Mouse (Mus musculus): Measurements from ENCODE around the gene Pacsin1. TPM values are rescaled to one million over a fixed set of nuclear protein-coding genes. Genes with fewer than 3 reads are reported as not detected.

Pacsin1 gene
- 1 to 10 TPM; 5.5 to 5.6 TPM for total RNA-seq (2021)
- long read RNA-seq, experiment 1, full-length matches to known transcripts = 2 of 3 reads
- long read RNA-seq, experiment 1, partial matches to known transcripts = 0 of 3 reads
- long read RNA-seq, experiment 1, other reads (novel, unspliced or antisense) = 1 of 3 reads
- long read RNA-seq, experiment 2, full-length matches to known transcripts = 4 of 7 reads
- long read RNA-seq, experiment 2, partial matches to known transcripts = 2 of 7 reads
- long read RNA-seq, experiment 2, other reads (novel, unspliced or antisense) = 1 of 7 reads

DNA sequence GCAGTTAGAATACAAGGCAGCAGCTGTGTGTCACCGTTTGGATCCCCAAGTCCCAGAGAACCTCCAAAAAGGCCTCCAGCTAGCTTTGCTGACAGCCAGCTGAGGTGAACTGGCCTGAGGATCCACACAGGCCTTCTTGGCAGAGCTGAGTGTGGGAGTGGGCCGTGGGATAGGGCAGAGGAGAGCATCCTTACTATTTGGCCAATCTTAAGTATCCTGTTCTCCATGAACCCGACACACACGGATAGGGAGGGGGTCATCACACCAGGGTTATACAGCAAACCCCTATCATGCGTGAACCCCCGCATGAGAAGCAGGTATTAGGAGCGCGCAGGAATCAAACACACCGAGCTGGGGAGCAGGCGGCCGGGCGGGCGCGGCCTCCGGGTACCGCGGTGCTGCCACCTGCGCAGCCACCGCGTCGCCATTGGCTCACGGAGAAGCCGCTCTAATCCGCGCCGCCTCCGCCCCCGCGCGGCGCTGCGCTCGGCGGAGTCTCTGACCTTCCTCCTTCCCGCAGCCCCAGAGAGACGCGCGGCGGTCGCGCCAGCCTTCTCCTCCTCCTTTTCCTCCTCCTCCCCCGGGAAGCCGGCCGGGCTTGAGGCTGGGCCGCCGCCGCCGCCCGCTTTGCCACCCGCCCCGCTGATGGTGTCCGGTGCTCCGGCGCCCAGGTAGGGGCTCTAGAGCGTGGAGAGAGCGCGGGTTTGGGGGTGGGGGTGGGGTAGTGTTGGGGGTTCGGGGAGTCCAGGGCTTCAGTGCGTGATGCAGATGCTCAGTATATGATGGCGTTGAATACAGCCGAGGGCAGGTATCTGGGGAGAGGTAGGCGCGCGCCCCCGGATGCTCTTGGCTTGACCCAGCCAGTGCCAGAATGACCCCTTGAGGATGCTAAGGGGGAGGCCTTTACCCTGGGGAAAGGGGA lies at the start of gene Pacsin1:
TSS of gene Pacsin1 (plus strand) at position 421 of the 922 bp plus-strand sequence.
- DNase-seq (ENCODE audit: low spot score in 2 of 2) = no peak

DNA sequence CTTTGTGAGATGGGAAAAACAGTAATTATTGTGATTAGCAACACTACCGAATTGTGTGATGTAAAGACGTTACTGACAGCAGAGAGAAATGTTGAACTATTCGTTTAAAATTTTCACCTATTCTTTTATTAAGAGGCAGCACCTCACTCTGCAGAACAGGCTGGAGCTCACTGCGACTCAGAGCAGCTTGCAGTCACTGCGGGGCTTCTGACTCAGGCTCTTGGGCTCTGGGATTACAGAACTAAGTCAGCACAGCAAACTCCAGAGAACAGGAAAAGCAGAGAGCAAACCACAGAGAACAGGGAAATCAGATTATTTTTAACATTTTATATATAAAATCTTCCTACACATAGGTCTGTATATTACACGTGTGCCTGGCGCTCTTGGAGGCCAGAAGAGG lies 45.7 kb upstream of the Pacsin1 start:
- DNase-seq (ENCODE audit: low spot score in 2 of 2) = no peak

DNA sequence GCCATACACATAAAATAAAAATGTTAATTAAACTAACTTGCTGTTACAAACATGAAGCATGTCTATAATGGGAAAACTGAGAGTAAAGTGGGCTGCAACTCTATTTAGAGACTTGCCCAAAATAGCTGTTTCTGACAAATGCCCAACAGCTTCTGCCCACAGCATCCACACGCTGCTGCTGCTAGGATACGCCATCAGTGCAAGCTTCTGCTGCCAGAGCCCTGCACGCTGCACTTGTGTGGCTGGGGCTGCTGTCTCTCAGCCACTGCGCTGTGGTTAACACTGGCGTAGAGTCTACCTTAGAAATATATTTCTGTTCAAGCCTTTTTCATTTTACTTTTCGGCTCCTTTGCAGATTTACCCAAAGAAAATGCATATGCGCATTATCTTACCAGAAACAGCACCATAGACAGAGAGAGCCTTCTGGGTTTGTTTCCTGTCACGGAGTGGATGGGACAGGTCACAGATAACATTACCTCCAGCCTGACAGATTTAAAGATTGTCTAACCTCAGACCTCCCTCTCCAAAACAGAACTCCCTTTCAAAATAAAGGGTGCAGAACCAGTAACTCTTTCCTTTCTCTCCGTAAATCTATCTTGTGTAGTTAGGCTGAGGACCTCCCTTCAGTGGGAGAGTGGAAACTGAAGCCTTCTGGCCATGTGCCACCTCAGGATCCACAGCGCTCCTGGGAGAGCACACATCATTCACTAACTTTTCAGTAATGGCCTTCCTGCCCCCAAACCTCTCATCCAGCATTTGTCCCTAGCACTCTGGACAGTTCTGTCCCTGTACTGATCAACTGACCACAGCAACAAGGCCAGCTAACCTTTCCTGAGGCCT lies 44.4 kb upstream of the Pacsin1 start:
- DNase-seq (ENCODE audit: low spot score in 2 of 2) = no peak

DNA sequence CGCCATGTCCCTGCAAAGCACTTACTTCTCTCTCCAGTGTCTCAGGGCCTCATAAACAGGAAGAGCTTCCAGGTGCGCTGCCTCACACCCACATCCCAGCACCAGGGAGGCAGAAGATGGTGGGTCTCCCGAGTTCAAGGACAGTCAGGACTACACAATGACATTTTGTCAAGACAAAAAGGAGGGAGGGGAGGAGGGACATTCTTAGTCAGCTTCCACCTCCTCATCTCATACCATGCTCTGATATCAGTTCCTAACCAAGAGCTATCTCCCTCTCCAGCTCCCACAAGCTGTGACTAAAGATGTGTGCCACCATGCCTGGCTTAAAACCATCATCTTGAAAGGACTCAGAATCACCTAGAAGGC lies 43.8 kb upstream of the Pacsin1 start:
- no peak for DNase-seq (ENCODE audit: low spot score in 2 of 2)

DNA sequence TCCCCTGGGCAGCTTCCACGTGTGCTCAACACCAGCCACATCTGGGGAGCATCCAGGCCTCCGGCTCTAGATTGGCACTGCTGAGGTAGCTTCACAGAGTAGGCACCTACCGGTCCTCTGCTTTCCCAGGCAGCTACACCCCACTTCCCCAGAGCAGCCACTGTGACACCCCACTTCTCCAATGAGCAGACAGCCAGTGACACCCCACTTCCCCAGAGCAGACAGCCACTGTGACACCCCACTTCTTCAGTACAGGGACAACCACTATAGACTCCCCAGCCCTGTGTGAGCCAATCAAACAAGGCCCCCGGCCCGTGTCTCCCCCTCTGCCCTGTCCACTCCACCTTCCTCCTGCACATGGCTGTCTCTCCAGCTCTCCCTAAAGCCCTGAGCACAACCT lies 43.3 kb upstream of the Pacsin1 start:
- DNase-seq (ENCODE audit: low spot score in 2 of 2) = no peak

DNA sequence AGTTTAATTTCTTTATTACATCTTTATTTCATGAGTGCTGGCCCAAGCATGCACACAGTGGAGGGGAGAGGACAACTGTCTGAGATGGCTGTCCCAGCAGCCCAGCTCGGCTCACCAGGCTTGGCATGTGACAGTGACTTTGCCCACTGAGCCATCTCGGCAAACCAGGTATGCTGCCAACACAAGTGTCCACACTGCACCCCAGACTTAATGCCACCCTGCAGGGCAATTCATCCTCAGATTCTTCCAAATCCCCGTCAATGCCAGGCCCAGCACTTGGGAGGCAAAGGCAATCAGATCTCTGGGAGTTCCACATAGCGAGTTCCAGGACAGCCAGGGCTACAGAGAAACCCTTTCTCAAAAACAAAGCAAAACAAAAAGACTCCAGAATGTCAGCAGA lies 42.3 kb upstream of the Pacsin1 start:
- DNase-seq (ENCODE audit: low spot score in 2 of 2) = no peak

DNA sequence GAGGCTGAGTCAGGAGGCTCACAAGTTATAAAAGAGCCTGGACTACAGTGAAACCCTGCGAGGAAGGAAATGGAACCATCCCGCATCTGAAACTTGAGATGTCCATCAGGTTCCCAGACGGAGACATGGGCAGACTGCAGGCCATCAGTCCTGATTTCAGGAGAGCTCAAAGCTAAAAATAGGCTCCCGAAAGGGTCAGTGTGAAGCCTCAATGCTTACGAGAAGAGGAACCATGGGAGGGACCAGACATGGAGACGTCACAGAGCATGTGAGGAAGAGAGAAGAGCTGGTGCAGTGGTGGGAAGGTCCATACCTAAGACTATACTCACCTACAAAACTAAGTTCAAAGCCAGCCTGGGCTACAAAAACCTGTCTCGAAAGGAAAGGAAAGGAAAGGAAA lies 39.9 kb upstream of the Pacsin1 start:
- no peak for DNase-seq (ENCODE audit: low spot score in 2 of 2)

DNA sequence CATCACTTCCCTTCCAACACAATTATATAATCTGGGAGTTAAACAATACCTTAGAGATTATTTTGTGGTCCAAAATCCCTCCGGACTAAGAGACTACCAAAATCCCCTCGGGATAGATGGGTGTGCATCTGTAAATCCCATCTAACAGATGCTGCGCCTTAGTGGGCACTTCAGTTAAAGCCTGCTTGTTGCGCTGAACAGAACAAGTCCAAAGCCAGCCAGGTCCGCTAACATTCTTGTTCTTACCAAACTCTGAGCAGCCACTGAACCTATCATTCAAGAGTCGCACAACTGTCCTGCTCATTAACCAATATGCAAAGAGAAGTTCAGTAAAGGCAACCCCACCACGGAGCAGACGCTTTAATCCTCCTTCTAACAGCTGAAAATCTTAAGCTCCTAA lies 34.1 kb upstream of the Pacsin1 start:
- DNase-seq (ENCODE audit: low spot score in 2 of 2) = no peak

DNA sequence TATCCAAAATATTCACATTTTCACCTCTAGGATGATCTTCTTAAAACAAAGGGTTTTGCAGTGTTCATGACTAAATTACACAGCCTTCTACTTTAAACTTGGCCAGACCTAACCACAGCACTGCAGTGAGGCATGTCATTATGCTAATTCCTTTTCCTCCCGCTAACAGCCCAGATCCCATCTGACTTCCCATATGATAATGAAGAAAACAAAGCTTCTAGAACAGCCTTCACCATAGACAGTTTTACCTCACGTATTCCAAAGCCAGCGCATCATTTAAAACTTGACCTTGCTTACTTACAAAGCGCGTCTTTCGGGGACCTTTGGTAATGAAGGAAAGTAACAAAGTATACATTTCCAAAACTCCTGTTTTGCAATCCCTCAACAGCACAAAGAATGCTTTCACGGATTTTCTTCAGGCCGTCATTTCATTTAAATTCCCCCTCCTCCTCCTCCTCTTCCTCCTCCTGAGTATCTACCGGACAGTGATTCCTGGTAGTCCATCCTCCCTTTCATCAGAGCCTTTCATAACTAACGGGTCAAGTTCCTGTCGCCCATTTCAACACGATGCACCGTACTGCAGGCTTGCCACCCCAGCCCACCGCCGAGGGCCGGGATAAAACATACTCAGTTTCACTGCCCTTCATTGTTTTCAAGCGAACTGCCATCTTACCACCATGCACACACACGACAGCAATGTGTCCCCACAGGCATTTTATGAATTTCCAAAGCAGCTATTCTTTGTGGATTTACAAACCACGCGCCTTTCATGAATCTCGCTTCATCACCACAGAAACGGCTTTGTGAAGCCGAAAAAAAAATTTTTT lies 33.4 kb upstream of the Pacsin1 start:
- DNase-seq (ENCODE audit: low spot score in 2 of 2) = no peak

DNA sequence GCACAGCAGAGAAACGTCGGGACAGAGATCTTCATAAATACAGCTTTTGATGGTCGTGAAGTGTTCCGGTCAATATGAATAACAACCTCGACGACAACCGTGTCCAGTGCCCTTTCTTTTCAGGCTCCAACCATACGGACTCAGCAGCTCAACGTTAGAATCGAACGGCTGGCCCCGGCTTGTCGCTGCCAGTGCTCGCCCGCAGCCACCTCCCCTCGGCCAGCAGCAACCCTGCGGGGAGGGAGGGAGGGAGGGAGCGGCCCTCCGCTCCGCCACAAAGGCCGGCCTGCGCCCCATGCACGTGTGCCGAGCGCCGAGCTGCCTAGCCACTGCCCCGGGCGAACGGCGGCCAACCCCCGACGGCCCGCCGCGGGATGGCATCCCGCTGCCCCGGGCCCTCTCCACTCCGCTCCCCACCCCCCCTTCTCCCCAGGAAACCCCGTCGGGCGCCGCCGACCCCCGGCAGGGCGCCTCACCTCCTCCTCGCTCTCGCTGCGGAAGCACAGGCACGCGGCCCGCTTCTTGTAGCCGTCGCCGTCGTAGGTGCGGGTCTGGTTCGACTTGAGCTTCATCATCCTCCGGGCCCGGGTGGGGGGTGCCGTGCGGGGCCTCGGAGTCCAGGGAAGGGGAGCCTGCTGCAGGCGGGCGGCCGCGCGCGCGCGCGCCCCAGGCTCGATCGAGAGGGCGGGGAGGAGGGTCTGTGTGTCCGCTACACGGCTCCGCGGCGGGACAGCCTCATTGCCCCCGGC lies 32.5 kb upstream of the Pacsin1 start:
- DNase-seq (ENCODE audit: low spot score in 2 of 2) = peak in 1 of 2 experiments; percentile 17

DNA sequence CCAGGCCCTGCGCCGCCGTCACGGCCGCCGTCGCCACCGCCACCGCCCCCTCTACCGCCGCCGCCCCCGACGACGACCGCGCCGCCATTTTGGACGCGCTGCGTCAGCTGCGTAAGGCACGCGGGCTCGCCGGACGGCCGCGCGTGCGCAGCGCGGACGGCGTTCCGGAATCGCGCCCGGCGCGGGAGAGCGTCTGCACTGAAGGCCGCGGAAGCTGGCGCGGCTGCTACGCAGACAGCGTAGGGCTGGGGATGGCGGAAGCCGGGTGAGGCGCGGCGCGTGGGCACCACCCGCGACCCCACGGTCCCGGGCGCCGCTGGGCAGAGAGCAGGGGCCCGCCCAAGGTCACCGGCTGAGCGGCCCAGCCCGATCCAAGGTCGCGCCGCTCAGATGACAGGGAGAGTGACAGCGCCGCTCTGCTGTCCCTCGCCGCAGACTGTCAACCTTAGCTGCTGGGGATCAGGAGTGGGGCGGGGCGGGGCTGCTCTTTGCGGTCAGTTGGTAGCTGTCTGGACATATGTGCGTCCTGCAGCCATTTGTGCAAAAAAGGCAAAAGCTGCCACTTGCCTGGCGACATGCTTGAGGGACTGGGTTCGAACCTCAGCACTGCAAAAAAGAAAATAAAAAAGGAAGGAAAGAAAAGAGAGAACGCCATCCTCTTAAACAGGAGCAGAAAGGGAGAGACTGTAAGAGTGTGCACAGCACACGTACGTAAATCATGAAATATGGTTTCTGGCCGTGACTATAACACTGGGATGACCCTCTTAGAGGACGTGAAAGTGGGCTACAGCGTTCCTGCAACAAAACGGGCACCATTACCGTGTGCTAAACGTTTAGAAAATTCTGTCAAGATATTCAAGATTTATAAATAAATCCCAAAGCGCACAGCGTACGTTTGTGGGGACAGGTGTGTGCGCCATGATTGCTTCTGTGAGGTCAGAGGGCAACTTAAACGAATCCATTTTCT lies 31.7 kb upstream of the Pacsin1 start, which contains the start of gene Nudt3:
TSS of gene Nudt3 (minus strand) at position 136 of the 967 bp plus-strand sequence.
- DNase-seq (ENCODE audit: low spot score in 2 of 2) = peak; percentile 76

DNA sequence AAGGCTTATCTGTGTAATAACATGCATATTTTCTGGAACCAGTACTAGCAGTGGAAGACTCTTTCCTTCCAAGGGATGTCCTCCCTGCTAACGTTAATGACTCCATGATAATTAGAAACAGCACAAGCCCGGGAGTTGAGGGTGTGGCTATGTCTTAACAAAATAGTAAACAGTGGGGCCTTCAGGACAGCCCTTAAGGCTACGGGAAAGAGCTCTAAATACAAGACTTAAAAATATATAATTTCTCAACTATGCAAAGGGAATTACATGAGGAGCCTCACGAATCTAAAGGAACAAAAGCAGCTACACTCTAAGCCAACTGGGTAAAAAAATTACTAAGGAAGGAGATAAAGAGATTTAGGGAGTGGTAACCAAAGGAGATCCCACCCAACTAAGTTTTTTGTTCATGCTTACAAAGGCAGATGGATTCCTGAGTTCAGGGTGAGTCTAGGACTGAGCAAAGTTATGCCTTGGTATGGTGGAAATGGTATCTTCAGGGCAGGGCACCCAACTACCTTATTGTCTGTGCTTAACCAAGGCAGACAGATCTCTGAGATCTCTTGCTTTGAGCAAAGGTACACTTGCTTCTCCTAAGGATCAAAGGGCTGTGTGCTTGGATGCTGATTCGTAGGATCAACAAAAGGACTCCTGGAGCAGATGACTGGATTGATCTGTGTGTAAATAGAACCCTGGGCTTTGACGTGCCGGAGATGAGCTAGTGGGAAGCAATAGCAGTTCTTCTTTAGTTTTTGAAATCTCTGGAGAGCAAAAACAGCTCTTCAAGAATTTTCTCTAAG lies 29.7 kb upstream of the Pacsin1 start:
- no peak for DNase-seq (ENCODE audit: low spot score in 2 of 2)

DNA sequence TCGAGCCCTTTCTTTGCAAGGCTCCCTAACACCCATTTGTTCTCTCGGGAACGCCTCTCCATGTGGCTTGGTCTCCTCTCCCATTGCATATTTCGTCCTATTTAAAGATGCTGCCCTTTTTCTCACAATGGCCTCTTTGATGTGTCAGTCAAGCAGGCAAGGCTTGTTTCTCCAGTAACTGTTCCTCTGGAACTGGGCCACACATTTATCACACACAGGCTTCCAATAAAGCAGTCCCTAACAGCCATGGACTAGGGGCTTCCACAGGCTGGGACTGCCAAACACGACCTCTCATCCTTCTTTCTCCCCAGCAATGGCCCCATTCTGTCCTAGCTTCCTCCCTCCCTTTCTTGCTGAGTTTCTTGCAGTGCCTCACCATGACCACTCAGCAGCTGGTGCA lies 28.6 kb upstream of the Pacsin1 start:
- no peak for DNase-seq (ENCODE audit: low spot score in 2 of 2)

DNA sequence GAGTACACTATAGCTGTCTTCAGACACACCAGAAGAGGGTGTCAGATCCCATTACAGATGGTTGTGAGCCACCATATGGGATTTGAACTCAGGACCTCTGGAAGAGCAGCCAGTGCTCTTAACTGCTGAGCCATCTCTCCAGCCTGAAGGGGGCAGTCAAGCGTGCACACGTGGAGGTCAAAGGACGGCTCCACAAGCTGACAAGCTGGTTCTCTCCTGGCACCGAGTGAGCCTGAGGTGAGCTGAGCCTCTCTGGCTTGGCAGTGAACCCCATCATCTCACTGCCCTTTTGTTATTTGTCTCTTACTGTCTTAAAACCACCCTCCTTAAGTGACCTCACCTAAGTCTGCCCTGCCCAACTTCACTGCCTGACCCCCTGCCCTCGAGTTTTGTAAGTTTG lies 27.9 kb upstream of the Pacsin1 start:
- no peak for DNase-seq (ENCODE audit: low spot score in 2 of 2)

DNA sequence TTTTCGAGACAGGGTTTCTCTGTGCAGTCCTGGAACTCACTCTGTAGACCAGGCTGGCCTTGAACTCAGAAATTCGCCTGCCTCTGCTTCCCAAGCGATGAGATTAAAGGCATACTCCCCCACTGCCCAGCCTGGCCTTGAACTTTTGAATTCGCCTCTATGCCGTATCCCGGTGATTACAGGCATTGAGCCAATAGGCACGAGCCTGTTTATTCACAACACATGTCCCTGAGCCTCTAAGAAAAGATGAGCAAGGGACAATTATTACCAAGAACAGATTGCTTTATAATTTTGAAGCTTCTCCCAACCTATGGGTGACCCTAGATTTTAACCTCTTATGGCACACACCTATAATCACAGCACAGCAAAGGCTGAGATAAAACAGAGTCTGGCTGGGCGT lies 26.9 kb upstream of the Pacsin1 start:
- no peak for DNase-seq (ENCODE audit: low spot score in 2 of 2)

DNA sequence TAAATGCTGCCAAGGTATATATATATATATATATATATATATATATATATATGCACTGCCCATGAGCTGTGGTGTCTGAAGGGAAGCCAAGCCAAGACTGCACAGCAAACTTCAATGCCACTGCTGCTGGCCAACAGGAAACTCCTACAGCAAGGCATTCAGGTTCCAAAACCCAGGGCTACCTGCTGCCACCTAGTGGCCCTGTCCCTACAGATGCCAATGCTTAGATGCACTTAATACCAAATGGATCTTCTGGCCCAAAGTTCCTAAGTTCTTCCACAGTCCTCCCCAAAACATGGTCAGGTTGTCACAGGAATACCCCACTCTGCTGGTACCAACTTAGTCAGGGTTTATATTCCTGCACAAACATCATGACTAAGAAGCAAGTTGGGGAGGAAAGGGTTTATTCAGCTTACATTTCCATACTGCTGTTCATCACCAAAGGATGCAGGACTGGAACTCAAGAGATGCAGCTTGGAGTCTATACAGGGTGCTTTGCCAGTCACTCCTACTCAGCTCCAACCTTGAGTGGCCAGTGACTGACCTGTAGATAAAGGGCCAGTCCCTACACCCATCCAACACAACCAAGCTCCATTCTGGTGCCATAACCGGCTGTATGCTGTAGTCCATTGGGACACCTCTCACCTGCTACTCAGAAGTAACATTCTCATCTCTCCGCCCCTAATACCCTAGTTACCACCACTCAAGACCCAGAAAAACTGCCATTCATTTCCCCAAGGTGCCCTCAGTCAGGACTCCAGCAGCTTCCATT lies 25.9 kb upstream of the Pacsin1 start:
- peak; percentile 46 to 53 for DNase-seq (ENCODE audit: low spot score in 2 of 2)

All from adrenal gland, postnatal 4 days (tissue).